Mouse (Mus musculus) layer of hippocampus, adult 8-10 months (tissue): ENCODE measurements around the gene Dynll1. TPM values are rescaled to one million over a fixed set of nuclear protein-coding genes. Genes with fewer than 3 reads are reported as not detected.

Source experiments
- DNase-seq, 2 experiments: peaks; one replicate each; pipeline ENCODE4 v3.0.0; 2022; ENCODE audit warnings: low spot score in 2 of 2
- total RNA-seq, 4 experiments: library from RNA; stranded (reverse); gene quantifications; 2 replicates each; pipeline ENCODE4 v1.2.4; 2022

The Dynll1 gene
- total RNA-seq, 4 experiments from 2014 or later, result 630 to 827 (median 734) TPM

GRCm38 (mm10) chr5:115268266-115268665 is 32.5 kb downstream of the Dynll1 start:
- DNase-seq, result no peak

- no peak for DNase-seq
Measured at GRCm38 (mm10) chr5:115267469-115268045, 33.2 kb downstream of the Dynll1 start.

- DNase-seq, result no peak
Measured at GRCm38 (mm10) chr5:115266787-115267468, 33.9 kb downstream of the Dynll1 start.

GRCm38 (mm10) chr5:115266340-115266739 is 34.5 kb downstream of the Dynll1 start:
- no peak for DNase-seq

- no peak for DNase-seq
Measured at GRCm38 (mm10) chr5:115262502-115263291, 38.1 kb downstream of the Dynll1 start.

- no peak for DNase-seq
Measured at GRCm38 (mm10) chr5:115261880-115262279, 38.9 kb downstream of the Dynll1 start.

GRCm38 (mm10) chr5:115261141-115261540 is 39.7 kb downstream of the Dynll1 start:
- DNase-seq, result no peak

- no peak for DNase-seq
Measured at GRCm38 (mm10) chr5:115260356-115260755, 40.4 kb downstream of the Dynll1 start.

- no peak for DNase-seq
Measured at GRCm38 (mm10) chr5:115256909-115257546, 43.8 kb downstream of the Dynll1 start.

GRCm38 (mm10) chr5:115255472-115255871 is 45.3 kb downstream of the Dynll1 start:
- DNase-seq, result no peak

Other genes starting within 250 kb of the Dynll1 start
- gene Gm10401, start 202.7 kb downstream of the Dynll1 start, total RNA-seq, result not detected
- 10 to 100 TPM in 1 of 4 experiments, 1 to 10 TPM in 3; 8.1 to 11.7 (median 9.2) TPM for gene Acads, start 181.7 kb downstream of the Dynll1 start, total RNA-seq
- 10 to 100 TPM; 26.9 to 29.3 (median 27.6) TPM for gene Unc119b, start 166.0 kb downstream of the Dynll1 start, total RNA-seq
- 100 to 1,000 TPM in 1 of 4 experiments, 10 to 100 TPM in 3; 80.4 to 100 (median 89.0) TPM for gene Mlec, start 142.8 kb downstream of the Dynll1 start, total RNA-seq
- 100 to 1,000 TPM; 109 to 118 (median 114) TPM for gene Cabp1, start 106.6 kb downstream of the Dynll1 start, total RNA-seq
- gene Pop5, start 65.2 kb downstream of the Dynll1 start, total RNA-seq, result 100 to 1,000 TPM in 2 of 4 experiments, 10 to 100 TPM in 2; 89.0 to 104 (median 99.1) TPM
- 100 to 1,000 TPM; 226 to 251 (median 245) TPM for gene Rnf10, start 28.1 kb downstream of the Dynll1 start, total RNA-seq
- 10 to 100 TPM; 38.7 to 45.6 (median 41.5) TPM for gene Coq5, start 21.3 kb downstream of the Dynll1 start, total RNA-seq
- 10 to 100 TPM; 83.6 to 93.5 (median 86.2) TPM for gene Srsf9, start 26.2 kb upstream of the Dynll1 start, total RNA-seq
- 10 to 100 TPM; 19.1 to 22.9 (median 20.9) TPM for gene Gatc, start 40.2 kb upstream of the Dynll1 start, total RNA-seq
- gene Triap1, start 40.2 kb upstream of the Dynll1 start, total RNA-seq, result 10 to 100 TPM; 21.1 to 24.6 (median 22.9) TPM
- gene Cox6a1, start 48.0 kb upstream of the Dynll1 start, total RNA-seq, result 100 to 1,000 TPM; 621 to 774 (median 709) TPM
- gene Msi1, start 128.6 kb upstream of the Dynll1 start, total RNA-seq, result 10 to 100 TPM; 57.2 to 62.6 (median 60.8) TPM
- not detected for gene Pla2g1b, start 165.3 kb upstream of the Dynll1 start, total RNA-seq
- gene Sirt4, start 183.7 kb upstream of the Dynll1 start, total RNA-seq, result 10 to 100 TPM; 34.0 to 58.6 (median 41.9) TPM
- 10 to 100 TPM; 38.1 to 45.8 (median 40.2) TPM for gene Pxn, start 205.7 kb upstream of the Dynll1 start, total RNA-seq